ENCODE assay signal across 28 mouse cellular contexts in the genomic region with DNA sequence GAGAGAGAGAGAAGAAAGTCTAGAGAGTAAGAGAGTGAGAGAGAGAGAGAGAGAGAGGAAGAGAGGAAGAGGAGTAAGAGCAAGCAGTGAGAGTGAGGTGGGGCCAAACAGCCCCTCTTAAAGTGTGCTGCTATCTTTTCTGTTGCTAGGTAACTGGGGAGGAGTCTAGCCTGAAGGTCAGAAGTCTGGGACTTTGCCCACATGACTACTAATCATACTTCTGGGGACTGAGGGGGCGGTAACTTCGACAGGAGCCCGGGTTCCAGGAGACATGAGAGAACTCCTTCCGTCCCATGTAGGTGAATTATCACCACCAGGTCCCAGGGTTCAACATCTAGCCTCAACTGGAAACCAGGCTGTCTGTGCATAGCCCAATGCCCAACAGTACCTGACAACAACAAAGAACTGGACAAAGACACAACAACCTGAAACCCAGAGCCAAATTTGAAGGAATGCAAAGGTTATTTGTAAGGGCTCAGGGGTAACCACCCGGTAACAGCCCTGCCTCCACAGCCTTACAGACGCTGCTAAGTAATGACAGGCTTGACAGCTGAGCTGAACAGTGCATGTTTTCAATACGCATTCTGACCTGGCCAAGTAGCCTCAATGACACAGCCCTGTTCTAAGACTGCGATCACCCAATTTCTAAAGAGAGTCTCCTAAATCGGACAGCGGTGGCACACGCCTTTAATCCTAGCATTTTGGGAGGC. TPM values are rescaled to one million over a fixed set of nuclear protein-coding genes. Genes with fewer than 3 reads are reported as not detected.
DNase-seq lines count a peak whose midpoint lies in the region; ATAC-seq lines count a peak whose summit lies in the region.
"Had no signal": no experiment of that assay in that cellular context is flagged by ENCODE, and none has a peak within 500 bp of the region (broad histone marks: within the 10 kb centered on the region; RNA-seq: fewer than 3 reads in every experiment).

No protein-coding gene starts in this region.

- no peaks in the 10 kb centered on the region for H3K9me3 ChIP-seq in heart, embryonic 10.5 days
- H3K9me3 ChIP-seq in heart, embryonic 11.5 days (replicated peaks; ENCODE audit: control insufficient read depth, low read length): no peaks in the 10 kb centered on the region
- no peaks in the 10 kb centered on the region for H3K9me3 ChIP-seq in liver, embryonic 12.5 days (replicated peaks)
- H3K9me3 ChIP-seq in kidney, embryonic 14.5 days (ENCODE audit: control insufficient read depth, low read length): no peaks in the 10 kb centered on the region
- H3K9me3 ChIP-seq: embryonic facial prominence, embryonic 15.5 days; forebrain, embryonic 15.5 days; hindbrain, embryonic 13.5 days; limb, embryonic 12.5 days had no signal

- 57% methylated on average over 11 of the region's 11 CpGs for WGBS in heart, embryonic 10.5 days
- 59% methylated on average over 11 of the region's 11 CpGs for WGBS in heart, embryonic 11.5 days (ENCODE audit: insufficient replicate concordance)
- WGBS in liver, embryonic 12.5 days (ENCODE audit: insufficient replicate concordance): 66% methylated on average over 11 of the region's 11 CpGs
- WGBS in kidney, embryonic 14.5 days: 51% methylated on average over 11 of the region's 11 CpGs

- no peaks in the 10 kb centered on the region for H3K36me3 ChIP-seq in heart, embryonic 10.5 days
- H3K36me3 ChIP-seq in heart, embryonic 11.5 days (ENCODE audit: control insufficient read depth, insufficient read depth, low read length): no peaks in the 10 kb centered on the region
- H3K36me3 ChIP-seq in liver, embryonic 12.5 days: no peaks in the 10 kb centered on the region
- no peaks in the 10 kb centered on the region for H3K36me3 ChIP-seq in kidney, embryonic 14.5 days (ENCODE audit: control insufficient read depth, insufficient read depth, low read length)
- H3K36me3 ChIP-seq: forebrain, embryonic 15.5 days; hindbrain, embryonic 13.5 days had no signal

- H3K27me3 ChIP-seq in heart, embryonic 10.5 days (ENCODE audit: insufficient read depth, poor library complexity, severe bottlenecking): no peaks in the 10 kb centered on the region
- H3K27me3 ChIP-seq in heart, embryonic 11.5 days (ENCODE audit: control insufficient read depth, insufficient read depth, low read length): no peaks in the 10 kb centered on the region; the same call in 1 of the 2 replicates
- H3K27me3 ChIP-seq in liver, embryonic 12.5 days (replicated peaks): no peaks in the 10 kb centered on the region
- H3K27me3 ChIP-seq in kidney, embryonic 14.5 days (ENCODE audit: control insufficient read depth, insufficient read depth, low read length): no peaks in the 10 kb centered on the region
- H3K27me3 ChIP-seq: embryonic facial prominence, embryonic 15.5 days; forebrain, embryonic 15.5 days; hindbrain, embryonic 13.5 days; limb, embryonic 12.5 days had no signal

- no peak overlapping the region for H3K4me2 ChIP-seq in heart, embryonic 11.5 days
- peak overlapping the region; percentile 14; the same call in 1 of the 2 replicates for H3K4me2 ChIP-seq in liver, embryonic 12.5 days
- H3K4me2 ChIP-seq in kidney, embryonic 14.5 days (replicated peaks; ENCODE audit: low read depth, low read length): no peak overlapping the region
- H3K4me2 ChIP-seq: embryonic facial prominence, embryonic 15.5 days; forebrain, embryonic 15.5 days; hindbrain, embryonic 13.5 days; limb, embryonic 12.5 days; midbrain, embryonic 11.5 days had no signal

- H3K4me1 ChIP-seq in heart, embryonic 10.5 days: peaks cover 70% of the 10 kb centered on the region
- peaks cover 29% of the 10 kb centered on the region for H3K4me1 ChIP-seq in heart, embryonic 11.5 days (ENCODE audit: control insufficient read depth, insufficient read depth, low read length)
- peaks cover 44% of the 10 kb centered on the region for H3K4me1 ChIP-seq in liver, embryonic 12.5 days
- H3K4me1 ChIP-seq in kidney, embryonic 14.5 days (ENCODE audit: control insufficient read depth, insufficient read depth, low read length): peaks cover 9% of the 10 kb centered on the region; the same call in 1 of the 2 replicates

- DNase-seq in heart, embryonic 10.5 days (ENCODE audit: low spot score): no peak
- DNase-seq in liver: no peak
- DNase-seq in adrenal gland, postnatal 14 days: peak; percentile 48
- peak; percentile 72 for DNase-seq in yolk sac, embryonic 10.5 days (ENCODE audit: low spot score)
- DNase-seq: cerebellum, adult 8-10 months; cerebellum, postnatal 36 days; gastrocnemius, postnatal 14 days; heart, postnatal 10 days; kidney, adult 9 months; layer of hippocampus, postnatal 36 days; lung, adult 18-20 months; lung, postnatal 10 days; right cerebral cortex, adult 18-20 months; right cerebral cortex, postnatal 4 days; thymus, postnatal 14 days had no signal

- H3K27ac ChIP-seq in heart, embryonic 10.5 days: 0 out of 2 replicates have a peak overlapping the region, but pooled peaks have one; percentile 79
- no peak overlapping the region for H3K27ac ChIP-seq in heart, embryonic 11.5 days (ENCODE audit: low read depth, low read length)
- no peak overlapping the region for H3K27ac ChIP-seq in liver, embryonic 12.5 days
- H3K27ac ChIP-seq in kidney, embryonic 14.5 days (ENCODE audit: low read depth, low read length): no peak overlapping the region
- H3K27ac ChIP-seq: embryonic facial prominence, embryonic 15.5 days; forebrain, embryonic 15.5 days; hindbrain, embryonic 13.5 days; limb, embryonic 12.5 days had no signal

- H3K9ac ChIP-seq in heart, embryonic 11.5 days (ENCODE audit: low read depth, low read length): no peak overlapping the region
- H3K9ac ChIP-seq in liver, embryonic 12.5 days: no peak overlapping the region
- H3K9ac ChIP-seq in kidney, embryonic 14.5 days (ENCODE audit: low read depth, low read length): no peak overlapping the region
- H3K9ac ChIP-seq: embryonic facial prominence, embryonic 15.5 days; forebrain, embryonic 15.5 days; hindbrain, embryonic 13.5 days; limb, embryonic 12.5 days had no signal

- no peak for ATAC-seq in heart, embryonic 11.5 days (replicated peaks; ENCODE audit: insufficient number of reproducible peaks, low FRiP score, low TSS enrichment)
- peak; percentile 46 for ATAC-seq in liver, embryonic 12.5 days
- ATAC-seq in kidney, embryonic 14.5 days (ENCODE audit: low FRiP score, low TSS enrichment): no peak
- ATAC-seq: activated CD4-positive, CD25-positive, alpha-beta regulatory T cell, adult 4 months; forebrain, embryonic 15.5 days had no signal

- no peak overlapping the region for H3K4me3 ChIP-seq in heart, embryonic 10.5 days
- no peak overlapping the region for H3K4me3 ChIP-seq in heart, embryonic 11.5 days (ENCODE audit: low read depth, low read length)
- H3K4me3 ChIP-seq in liver, embryonic 12.5 days: no peak overlapping the region
- no peak overlapping the region for H3K4me3 ChIP-seq in kidney, embryonic 14.5 days (ENCODE audit: low read length)
- H3K4me3 ChIP-seq: embryonic facial prominence, embryonic 15.5 days; forebrain, embryonic 15.5 days; hindbrain, embryonic 13.5 days; limb, embryonic 12.5 days had no signal

RNA-seq across cellular contexts. Expression of gene Bcl7c, which starts 21.8 kb away (rescaled TPM):
- 32.3 and 59.4 TPM in 2 replicates for polyA plus RNA-seq in heart, embryonic 10.5 days (2016; fragmentation: Nextera tagmentation; extraction: Ambion mirVana)
- polyA plus RNA-seq in heart, embryonic 11.5 days (2014; fragmentation: Nextera tagmentation; extraction: Ambion mirVana): 32.5 and 34.4 TPM in 2 replicates
- 40.6 and 43.6 TPM in 2 replicates for polyA plus RNA-seq in liver, embryonic 12.5 days (2016; fragmentation: Nextera tagmentation; extraction: Ambion mirVana)
- 64.8 and 69.2 TPM in 2 replicates for total RNA-seq in adrenal gland, postnatal 14 days (2021)
- polyA plus RNA-seq in kidney, embryonic 14.5 days (2014; fragmentation: Nextera tagmentation; extraction: Ambion mirVana): 65.9 and 79.1 TPM in 2 replicates

RNA-seq across cellular contexts. Expression of gene Ctf1, which starts 25.6 kb away (rescaled TPM):
- 3.4 and 6.5 TPM in 2 replicates for polyA plus RNA-seq in heart, embryonic 10.5 days (2016; fragmentation: Nextera tagmentation; extraction: Ambion mirVana)
- 4.7 and 4.9 TPM in 2 replicates for polyA plus RNA-seq in heart, embryonic 11.5 days (2014; fragmentation: Nextera tagmentation; extraction: Ambion mirVana)
- 3.6 and 4.6 TPM in 2 replicates for polyA plus RNA-seq in liver, embryonic 12.5 days (2016; fragmentation: Nextera tagmentation; extraction: Ambion mirVana)
- 4.7 and 5.1 TPM in 2 replicates for total RNA-seq in adrenal gland, postnatal 14 days (2021)
- polyA plus RNA-seq in kidney, embryonic 14.5 days (2014; fragmentation: Nextera tagmentation; extraction: Ambion mirVana): 17.5 and 23.7 TPM in 2 replicates
- polyA plus RNA-seq: activated CD4-positive, CD25-positive, alpha-beta regulatory T cell, adult 4 months had no signal

RNA-seq across cellular contexts. Expression of gene Ctf2, which starts 45.1 kb away (rescaled TPM):
- 0.26 TPM in 1 of 2 replicates, not detected in the other for polyA plus RNA-seq in heart, embryonic 10.5 days (2016; fragmentation: Nextera tagmentation; extraction: Ambion mirVana)
- polyA plus RNA-seq in heart, embryonic 11.5 days (2014; fragmentation: Nextera tagmentation; extraction: Ambion mirVana): 0.32 TPM in 1 of 2 replicates, not detected in the other
- 0.13 and 0.26 TPM in 2 replicates for polyA plus RNA-seq in liver, embryonic 12.5 days (2016; fragmentation: Nextera tagmentation; extraction: Ambion mirVana)
- not detected in 2 replicates for total RNA-seq in adrenal gland, postnatal 14 days (2021)
- 0.43 and 0.55 TPM in 2 replicates for polyA plus RNA-seq in kidney, embryonic 14.5 days (2014; fragmentation: Nextera tagmentation; extraction: Ambion mirVana)
- total RNA-seq: gastrocnemius, postnatal 14 days; heart, adult 8-10 months; heart, postnatal 10 days; layer of hippocampus, adult 8-10 months; layer of hippocampus, postnatal 36 days; left cerebral cortex, postnatal 14 days; midbrain, postnatal 0 days had no signal
- polyA plus RNA-seq: activated CD4-positive, CD25-positive, alpha-beta regulatory T cell, adult 4 months; hindbrain, embryonic 13.5 days; midbrain, postnatal 0 days had no signal

RNA-seq across cellular contexts. Expression of gene Fbxl19, which starts 57.4 kb away (rescaled TPM):
- polyA plus RNA-seq in heart, embryonic 10.5 days (2016; fragmentation: Nextera tagmentation; extraction: Ambion mirVana): 3.4 and 4.8 TPM in 2 replicates
- polyA plus RNA-seq in heart, embryonic 11.5 days (2014; fragmentation: Nextera tagmentation; extraction: Ambion mirVana): 2.5 and 3.3 TPM in 2 replicates
- polyA plus RNA-seq in liver, embryonic 12.5 days (2016; fragmentation: Nextera tagmentation; extraction: Ambion mirVana): 3.7 TPM in 2 replicates
- total RNA-seq in adrenal gland, postnatal 14 days (2021): 12.8 and 14.5 TPM in 2 replicates
- polyA plus RNA-seq in kidney, embryonic 14.5 days (2014; fragmentation: Nextera tagmentation; extraction: Ambion mirVana): 6.2 and 10.0 TPM in 2 replicates

Comparison
In these comparisons a context has a peak if more than half of its experiments do, and no peak if none do; other contexts are left out.
1. DNase-seq: peak in adrenal gland, postnatal 14 days (single experiment) and yolk sac, embryonic 10.5 days (single experiment); none in heart, embryonic 10.5 days (single experiment) and liver (single experiment).